Mouse (Mus musculus): ENCODE measurements around the gene Gm49366.
"Not testable (repeated sequence)": the region's sequence is repeated elsewhere in the genome, so short reads cannot be mapped to it uniquely, and the experiment has no call there.

- not testable (repeated sequence) for TF ChIP-seq POLR2A (IDR thresholded peaks at IDR 0.05; ENCODE audit: borderline replicate concordance, insufficient read depth, low read length); CTCF (IDR thresholded peaks at IDR 0.05; ENCODE audit: borderline replicate concordance, insufficient read depth, low read depth, low read length)
Observed at GRCm38 (mm10) chr12:84038691-84039111, at the start of gene Gm49366.
